Mouse (Mus musculus) testis, adult 10 weeks (tissue): ENCODE results near the gene Ascc2. TPM values are rescaled to one million over a fixed set of nuclear protein-coding genes. Genes with fewer than 3 reads are reported as not detected.

Experiments used
- polyA plus RNA-seq: library from polyadenylated mRNA; stranded (reverse); fragments of 350-450 nt; fragmentation: Illumina TruSeq; extraction: RNeasy Lipid Tissue Mini Kit (QIAGEN cat#74804); gene quantifications from one replicate; pipeline ENCODE4 v1.2.3, GENCODE M21; 2014; ENCODE audit warnings: low read depth, low replicate concordance

Ascc2 gene
- polyA plus RNA-seq: 46.7 TPM

GRCm38 (mm10) chr11:4637534-4638234, at the start of gene Ascc2:
TSS of gene Ascc2 (plus strand) at chr11:4637747.

GRCm38 (mm10) chr11:4594608-4595500, 42.7 kb upstream of the Ascc2 start, which contains the start of gene Mtmr3:
TSS of gene Mtmr3 (minus strand) at chr11:4594863.

GRCm38 (mm10) chr11:4620017-4620485, 17.5 kb upstream of the Ascc2 start, which contains the start of gene Gm11032:
TSS of gene Gm11032 (plus strand) at chr11:4620067.

GRCm38 (mm10) chr11:4704072-4704964, 66.8 kb downstream of the Ascc2 start, which contains the start of the genes Uqcr10 and Zmat5:
TSS of gene Uqcr10 (minus strand) at chr11:4704342.
TSS of gene Zmat5 (plus strand) at chr11:4704678.

Other genes starting within 250 kb of the Ascc2 start
- 39.8 TPM for gene Hormad2, start 196.6 kb upstream of the Ascc2 start, polyA plus RNA-seq
- gene Mtmr3, start 42.9 kb upstream of the Ascc2 start, polyA plus RNA-seq: 16.1 TPM
- gene Gm11032, start 17.7 kb upstream of the Ascc2 start, polyA plus RNA-seq: not detected
- gene Uqcr10, start 66.6 kb downstream of the Ascc2 start, polyA plus RNA-seq: 21.5 TPM
- gene Zmat5, start 66.9 kb downstream of the Ascc2 start, polyA plus RNA-seq: not detected
- gene Cabp7, start 109.0 kb downstream of the Ascc2 start, polyA plus RNA-seq: not detected
- 138 TPM for gene Nf2, start 211.8 kb downstream of the Ascc2 start, polyA plus RNA-seq
- gene Nipsnap1, start 236.2 kb downstream of the Ascc2 start, polyA plus RNA-seq: 4.2 TPM